Mouse (Mus musculus): ENCODE measurements around the gene Slc45a3.
A peak's percentile ranks its signal among the peaks of the same experiment; 100 is the strongest.

Gene Slc45a3

DNA sequence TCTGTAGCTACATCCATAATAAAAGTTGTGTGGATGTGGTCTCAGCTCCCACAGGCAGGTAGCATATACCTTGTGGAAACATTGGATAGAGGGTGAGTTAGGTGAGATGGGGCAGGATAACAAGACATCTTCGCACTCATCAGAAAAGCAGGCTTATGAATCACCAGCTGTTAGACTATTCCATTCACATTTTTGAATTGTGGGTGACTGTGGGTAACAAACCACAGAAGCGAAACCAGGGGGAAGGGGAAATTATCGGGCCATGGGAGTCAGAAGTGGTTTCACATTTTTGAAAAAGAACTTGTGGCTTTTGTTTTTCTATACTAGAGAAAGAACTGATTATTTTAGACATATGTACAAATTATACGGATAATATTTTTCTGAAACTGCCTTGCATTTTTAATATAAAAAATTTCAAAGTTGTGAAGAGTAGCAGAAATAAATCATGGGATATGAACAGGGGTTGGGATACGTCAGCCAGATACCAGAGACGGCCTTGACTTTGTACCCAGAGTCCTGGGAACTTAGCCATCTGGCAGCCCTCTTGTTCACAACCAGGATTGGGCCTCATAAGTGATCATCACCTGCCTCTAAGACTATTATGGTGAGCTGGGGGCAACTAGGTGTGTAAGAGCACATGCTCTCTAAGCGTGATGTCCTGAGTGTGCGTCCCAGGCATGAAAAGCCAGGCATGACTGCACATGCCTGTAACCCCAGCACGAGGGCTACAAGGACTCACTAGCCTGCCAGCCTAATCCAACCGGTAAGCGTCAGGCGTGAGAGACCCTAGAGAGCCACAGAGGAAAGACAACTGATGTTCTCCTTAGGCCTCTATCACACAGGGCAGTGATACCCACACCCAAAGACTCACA lies 30.6 kb downstream of the Slc45a3 start:
- DNase-seq (ENCODE audit: low read depth, low spot score), result no peak

DNA sequence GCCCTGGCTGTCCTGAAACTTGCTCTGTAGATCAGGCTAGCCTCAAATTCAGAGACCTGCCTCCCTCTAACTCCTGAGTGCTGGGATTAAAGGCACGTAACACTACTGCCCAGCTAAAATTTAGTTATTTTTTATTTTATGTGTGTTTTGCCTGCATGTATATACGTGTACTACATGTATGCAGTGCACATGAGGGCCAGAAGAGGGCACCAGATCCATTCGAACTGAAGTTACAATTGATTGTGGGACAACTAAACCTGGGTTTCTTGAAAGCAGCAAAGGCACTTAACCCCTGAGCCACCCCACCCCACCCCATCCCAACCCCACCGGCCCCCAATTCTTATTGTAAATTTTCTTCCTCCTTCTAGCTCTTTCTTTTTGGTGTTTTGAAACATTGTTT lies 32.3 kb downstream of the Slc45a3 start:
- DNase-seq (ENCODE audit: low read depth, low spot score), result peak; percentile 68

DNA sequence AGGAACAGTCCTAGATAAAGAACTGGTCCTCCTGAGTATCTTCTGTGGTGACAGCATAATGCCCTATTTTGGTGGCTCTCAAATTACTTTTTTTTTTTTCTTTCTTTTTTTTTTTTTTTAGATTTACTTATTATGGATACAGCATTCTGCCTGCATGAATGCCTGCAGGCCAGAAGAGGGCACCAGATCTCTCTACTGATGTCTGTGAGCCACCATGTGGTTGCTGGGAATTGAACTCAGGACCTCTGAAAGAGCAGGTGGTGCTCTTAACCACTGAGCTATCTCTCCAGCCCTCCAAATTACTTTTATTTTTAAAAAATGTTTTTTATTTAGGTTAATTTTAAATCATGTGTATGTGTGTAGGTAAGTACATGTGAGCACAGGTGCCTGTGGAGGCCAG lies 37.7 kb downstream of the Slc45a3 start:
- DNase-seq (ENCODE audit: low read depth, low spot score), result peak; percentile 53

DNA sequence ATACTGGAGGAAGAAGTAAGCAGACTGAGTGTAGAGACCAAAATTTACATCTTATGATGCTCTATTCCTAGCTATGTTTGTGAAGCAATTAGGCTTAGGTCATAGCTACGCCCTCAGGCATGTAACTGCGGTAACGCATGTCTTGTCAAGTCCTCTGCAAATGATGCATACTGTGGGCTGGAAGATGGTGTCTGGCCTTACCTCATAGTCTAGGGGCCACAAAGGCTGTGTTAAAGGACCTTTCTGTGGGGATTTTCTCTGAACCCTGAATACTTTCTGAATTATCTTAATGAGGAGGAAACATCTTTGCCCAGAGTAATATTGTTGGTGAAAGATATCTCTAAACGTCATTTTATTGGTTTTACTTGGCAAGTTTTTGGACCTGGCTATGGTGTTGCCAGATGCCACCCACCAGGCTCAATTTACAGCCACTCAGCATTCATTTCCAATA lies 39.1 kb downstream of the Slc45a3 start:
- no peak for DNase-seq (ENCODE audit: low read depth, low spot score)

DNA sequence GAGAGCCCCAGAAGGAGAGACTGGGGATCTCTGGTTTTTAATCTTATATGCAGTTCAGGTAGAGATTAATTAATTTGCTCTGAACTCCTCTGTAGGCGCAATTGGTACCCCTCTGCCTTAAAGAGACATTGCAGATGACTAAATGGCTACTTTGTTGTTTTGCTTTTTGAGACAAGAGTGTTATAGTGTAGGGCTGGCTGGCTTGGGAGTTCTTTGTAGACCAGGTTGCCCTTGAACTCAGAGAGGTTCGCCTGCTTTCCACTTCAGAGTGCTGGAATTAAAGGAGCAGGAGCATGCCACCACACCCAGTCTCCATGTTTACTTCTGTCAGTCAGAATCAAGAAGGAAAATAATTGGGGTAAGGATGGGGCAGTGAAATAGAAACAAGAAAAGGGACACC lies 40.3 kb downstream of the Slc45a3 start:
- no peak for DNase-seq (ENCODE audit: low read depth, low spot score)

DNA sequence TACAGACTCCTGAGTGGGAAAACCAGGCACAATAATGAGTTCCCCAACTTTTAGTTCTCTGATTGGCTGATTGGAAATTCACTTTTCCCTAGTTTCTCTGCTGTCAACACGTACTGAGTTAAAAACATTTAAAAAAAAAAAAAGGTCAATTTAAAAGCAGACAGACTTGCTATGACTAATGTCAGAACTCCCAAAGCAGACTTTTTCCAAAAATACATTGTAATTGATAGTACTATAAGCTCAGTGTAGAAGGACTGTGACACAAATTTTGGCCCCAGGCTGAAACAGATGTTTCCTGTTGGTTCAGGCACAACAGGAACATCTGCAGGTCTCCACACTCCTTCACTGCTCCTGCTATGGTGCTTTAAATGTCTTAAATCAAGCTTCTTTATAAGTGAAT lies 41.0 kb downstream of the Slc45a3 start:
- no peak for DNase-seq (ENCODE audit: low read depth, low spot score)

DNA sequence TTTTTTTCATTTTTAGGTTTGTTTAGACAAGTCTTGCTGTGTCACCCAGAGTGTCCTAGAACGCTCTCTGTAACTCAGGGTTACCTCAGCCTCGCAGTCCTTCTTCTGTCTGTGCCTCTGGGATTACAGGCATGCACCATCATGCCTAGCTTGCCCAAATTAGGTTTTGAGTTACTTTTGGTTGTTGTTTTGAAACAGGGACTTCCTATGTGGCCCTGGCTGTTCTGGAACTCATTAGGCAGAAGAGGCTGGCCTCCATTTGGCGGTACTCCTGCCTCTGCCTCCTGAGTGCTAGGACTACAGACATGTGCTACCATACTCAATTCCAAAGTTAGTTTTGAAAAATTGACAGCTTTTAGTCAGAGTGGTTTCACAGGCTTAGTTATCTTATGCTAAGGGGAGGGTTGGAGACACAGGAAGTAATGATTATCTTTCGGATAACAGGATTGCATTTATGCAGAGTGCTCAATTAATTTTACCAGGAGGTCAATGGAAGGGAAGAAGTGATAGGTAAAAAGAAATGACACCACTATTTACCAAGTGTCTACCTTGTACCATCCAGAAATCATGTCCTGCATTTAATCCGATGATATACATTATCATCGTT lies 41.9 kb downstream of the Slc45a3 start:
- DNase-seq (ENCODE audit: low read depth, low spot score), result no peak

DNA sequence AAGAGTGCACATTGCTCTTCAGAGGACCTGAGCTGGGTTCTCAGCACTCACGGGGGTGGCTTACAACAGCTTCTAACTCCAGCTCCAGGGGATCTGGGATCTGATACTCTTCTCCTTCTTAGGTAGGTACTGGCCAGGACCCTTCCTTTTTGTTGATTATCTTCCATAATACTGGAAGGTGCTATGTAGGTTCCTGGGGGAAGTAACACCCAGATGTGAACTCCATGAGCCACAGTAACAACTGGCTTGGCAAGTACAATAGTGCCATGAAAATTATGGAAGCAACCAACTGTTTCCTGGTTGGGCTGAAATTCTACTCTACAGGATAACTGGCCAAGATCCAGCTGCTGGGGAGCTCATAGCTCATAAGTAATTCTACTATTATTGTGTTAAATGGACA lies 42.7 kb downstream of the Slc45a3 start:
- no peak for DNase-seq (ENCODE audit: low read depth, low spot score)

DNA sequence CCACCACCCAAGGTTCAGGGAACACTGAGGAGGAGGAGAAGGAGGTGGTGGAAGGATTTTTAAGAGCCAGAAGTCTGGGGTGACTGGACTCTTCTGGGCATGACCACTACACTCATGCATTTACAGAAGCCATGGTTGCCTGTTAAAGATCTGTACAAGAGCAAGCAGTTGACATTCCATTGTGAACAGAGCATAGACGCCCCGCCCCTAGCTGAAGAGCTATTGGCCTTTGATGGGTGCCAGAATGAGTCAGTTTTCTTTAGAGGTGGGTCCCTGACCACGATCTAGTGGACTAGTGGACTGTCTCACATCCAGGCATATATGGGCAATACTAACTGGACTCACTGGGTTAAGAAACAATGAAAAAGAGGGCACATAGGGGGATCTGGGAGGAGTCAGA lies 43.3 kb downstream of the Slc45a3 start:
- DNase-seq (ENCODE audit: low read depth, low spot score), result no peak

DNA sequence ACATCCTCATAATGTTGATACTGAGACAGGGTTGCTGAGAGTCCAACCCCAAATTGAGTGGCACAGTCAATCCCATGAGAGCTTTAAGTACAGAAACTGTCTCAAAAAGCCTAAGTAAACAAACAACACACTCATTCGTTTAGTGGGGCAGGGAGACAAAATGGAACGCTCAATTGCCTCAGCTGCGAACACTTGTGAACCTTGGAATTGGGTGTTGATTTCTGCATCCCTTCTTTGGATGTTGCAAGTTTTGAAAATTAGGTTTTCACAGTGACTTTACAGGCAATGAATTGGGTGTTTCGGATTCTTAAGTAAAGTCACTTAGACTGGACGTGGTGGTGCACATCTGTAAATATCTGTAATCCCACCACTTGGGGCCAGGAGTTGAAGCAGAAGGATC lies 44.0 kb downstream of the Slc45a3 start:
- no peak for DNase-seq (ENCODE audit: low read depth, low spot score)

DNA sequence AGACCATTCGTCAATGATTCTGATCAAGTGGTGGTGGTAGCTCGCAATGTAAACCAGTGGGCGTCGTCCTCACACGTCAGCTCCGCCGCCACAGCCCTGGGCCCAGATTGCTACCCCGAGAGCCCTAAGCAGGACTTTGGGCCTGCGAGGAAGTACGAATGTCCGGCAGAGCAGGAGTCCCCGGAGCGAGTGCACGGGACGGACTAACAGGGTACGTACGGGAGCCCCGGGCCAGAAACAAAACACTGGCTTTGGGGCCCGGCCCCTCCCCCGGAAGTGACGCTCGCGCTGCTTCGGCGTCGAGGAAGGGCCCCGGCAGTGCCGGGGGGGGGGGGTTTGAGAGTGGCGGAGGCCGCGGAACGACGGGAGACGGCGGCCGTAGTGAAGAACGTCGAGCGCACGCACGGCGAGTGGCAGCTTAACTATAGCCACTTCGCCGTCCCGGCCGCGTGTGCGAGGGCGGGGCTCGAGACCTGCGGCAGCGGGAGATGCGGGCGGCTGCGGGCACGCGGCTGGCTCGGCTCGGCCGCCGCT lies 44.6 kb downstream of the Slc45a3 start, which contains the start of gene Elk4:
Elk4 (plus strand) TSS at position 326 of the 534 bp plus-strand sequence.
- DNase-seq (ENCODE audit: low read depth, low spot score), result peak; percentile 87

DNA sequence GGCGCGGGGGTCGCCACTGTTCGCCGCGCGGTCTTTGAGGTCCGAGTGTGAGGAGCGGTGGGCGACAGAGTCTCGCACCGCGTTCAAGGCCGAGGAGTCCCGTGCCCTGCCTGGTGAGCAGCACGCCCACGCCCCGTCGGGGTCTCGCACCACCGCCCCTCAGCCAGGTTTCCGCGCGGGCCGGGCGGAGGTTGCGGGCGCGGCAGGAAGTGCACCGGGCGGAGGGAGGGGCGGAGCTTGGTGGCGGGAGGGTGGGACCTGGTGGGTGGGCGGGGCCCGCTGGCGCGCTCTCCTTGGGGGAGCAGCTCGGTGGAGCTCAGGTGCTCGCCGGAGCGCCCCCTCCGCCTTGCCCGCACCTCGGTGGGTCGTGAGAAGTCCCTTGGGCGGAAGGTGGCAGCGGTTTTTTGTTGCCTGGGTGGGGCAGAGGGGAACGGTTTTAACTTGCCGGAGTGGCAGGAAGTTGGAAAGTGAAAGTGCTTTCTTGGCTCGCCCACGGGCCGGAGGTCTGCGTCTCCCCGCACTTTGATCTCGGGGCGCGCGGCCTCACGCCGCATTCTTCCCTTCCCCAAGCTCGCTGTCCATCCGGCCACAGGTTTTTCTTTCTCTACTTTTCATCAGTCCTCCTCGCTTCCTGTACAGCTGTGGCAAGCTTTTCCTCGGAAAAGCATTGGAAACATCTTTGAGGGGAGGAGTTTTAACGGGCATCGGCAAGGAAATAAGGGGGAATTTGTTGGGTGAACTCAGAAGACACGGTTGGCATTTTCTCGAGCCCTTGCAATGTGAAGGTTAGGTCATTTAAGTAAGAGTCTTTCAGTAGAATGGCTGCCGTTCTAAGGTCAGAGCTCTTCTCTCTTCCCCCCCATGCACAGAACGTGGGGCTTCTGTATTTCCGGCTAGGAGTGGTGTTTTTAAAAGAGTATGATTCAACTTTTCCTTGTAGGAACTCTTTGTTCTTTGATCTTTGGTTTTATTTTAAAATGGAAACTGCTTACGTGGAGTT lies 45.4 kb downstream of the Slc45a3 start:
- peak; percentile 85 for DNase-seq (ENCODE audit: low read depth, low spot score)

DNA sequence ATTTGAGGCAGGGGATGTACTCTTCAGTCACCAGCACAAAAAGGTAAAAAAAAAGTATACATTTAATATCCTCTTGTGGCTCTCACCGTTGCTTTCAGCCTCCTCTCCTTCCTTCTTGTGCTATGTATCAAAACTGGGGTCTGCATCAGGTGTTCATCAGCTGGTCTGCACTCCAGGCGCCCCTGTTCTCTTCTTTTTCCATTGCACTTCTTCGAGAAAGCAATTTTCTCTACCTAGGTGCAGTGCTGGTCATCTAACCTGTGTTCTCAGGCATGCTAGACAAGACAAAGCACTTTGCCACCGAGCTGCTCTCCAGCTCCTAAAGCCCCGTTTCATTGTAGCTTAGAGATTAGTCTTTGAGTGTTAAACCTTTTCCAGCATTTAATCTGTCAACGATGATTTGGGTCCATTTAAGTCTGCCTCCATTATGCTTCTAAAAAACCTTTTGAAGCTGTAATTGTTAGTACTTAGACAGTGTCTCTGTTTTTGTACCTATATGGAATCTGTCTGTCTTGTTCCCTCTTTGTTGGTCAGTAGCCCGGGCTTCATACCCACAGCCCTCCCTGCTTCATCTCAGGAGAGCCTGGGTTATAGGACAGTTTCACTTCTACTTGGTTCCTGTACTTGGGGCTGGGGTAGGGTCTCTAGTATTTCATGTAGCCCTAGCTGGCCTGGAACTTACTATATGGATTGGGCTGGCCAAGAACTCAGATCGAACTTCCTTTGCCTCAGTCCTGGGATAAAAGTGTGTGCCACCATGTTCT lies 46.3 kb downstream of the Slc45a3 start:
- no peak for DNase-seq (ENCODE audit: low read depth, low spot score)

DNA sequence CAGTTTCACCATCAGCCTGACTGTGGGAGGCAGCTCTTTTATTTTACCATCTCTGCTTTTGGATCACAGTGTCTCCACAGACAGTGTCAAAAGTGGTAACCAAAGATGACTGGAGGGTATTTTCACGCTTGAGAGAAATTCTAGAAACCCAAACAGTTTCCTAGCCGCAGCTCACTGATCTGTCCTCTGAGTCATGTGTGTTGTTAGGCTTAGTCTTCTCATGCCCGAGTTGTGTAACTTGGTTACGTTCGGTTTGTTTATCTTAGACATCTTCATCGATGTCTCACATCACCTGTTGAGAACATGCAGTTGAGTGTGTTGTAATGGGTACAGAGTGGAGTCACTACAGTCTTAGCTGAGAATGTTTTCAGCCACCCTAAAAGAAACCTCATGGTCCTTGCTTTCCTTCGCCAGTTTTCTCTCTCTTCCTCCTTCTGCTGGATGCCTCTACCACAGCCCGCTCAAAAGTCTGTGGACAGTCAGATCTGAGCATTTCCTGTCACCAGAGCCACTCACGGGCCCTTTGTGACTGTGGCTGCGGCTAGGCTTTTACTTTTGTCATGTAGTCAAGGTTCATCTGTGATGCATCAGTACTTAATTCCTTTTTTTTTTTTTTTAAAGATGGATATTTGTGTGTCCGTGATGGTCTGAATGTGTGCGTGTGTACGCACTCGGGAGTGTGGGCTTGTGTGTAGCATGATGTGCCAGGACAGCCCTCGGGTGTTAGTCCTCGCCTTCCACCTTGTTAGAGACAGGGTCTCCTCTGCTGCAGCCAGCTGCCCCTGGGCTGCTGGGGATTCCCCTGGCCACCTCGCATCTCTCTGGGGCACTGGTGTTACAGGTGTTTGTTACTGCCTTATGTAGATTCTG lies 48.1 kb downstream of the Slc45a3 start:
- no peak for DNase-seq (ENCODE audit: low read depth, low spot score)

DNA sequence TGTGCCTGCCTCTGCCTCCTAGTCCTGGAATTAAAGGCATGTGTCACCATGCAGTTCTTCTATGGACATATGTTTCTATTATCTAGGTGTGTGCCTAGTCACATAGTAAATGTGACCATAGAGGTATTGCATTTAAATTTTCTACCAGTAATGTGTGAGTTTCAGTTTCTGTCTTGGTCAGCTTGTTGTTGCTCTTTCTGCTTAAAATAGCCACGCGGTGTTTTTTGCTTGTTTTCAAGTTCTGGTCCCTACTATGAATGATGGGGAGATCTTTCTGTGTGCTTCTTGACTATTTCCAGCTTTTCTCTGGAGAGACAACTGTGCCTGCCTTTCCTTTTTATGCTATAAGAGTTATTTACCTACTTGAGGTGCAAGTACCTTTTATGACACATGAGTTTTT lies 49.0 kb downstream of the Slc45a3 start:
- no peak for DNase-seq (ENCODE audit: low read depth, low spot score)

DNA sequence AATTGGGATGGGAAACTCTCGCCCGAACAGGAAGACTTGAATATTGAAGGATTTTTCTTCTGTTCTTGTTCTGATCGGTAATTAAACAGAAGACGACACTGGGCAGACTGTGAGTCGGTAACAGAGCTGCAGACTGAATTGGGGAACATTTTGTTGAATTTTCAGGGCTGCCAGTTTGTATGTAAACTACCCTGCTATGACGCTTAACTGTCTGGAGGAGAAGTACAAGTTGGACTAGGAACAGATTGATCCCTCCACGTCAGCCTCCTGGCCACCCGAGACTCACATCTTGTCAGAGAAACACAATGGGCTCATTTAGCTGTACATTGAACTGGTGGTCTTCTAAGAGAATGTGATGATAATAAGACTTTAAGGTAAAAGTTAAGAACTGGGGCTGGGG lies 50.1 kb downstream of the Slc45a3 start:
- DNase-seq (ENCODE audit: low read depth, low spot score), result no peak

DNA sequence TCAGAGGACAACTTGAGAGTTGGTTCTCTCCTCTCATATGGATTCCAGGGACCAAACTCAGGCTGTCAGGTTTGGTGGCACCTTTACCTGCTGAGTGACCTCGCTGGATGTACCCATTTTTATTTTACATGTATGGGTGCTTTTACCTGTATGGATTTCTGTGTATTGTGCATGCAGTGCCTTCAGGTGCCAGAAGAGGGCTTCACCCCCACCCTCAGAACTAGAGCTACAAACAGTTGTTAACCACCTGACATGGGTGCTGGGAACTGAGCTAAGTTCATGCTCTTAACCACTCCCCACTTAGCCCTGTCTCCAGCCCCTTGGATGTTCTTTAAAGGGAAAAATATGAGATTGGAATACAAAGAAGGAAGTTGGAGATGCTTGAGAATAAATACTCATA lies 52.0 kb downstream of the Slc45a3 start:
- DNase-seq (ENCODE audit: low read depth, low spot score), result peak; percentile 68

DNA sequence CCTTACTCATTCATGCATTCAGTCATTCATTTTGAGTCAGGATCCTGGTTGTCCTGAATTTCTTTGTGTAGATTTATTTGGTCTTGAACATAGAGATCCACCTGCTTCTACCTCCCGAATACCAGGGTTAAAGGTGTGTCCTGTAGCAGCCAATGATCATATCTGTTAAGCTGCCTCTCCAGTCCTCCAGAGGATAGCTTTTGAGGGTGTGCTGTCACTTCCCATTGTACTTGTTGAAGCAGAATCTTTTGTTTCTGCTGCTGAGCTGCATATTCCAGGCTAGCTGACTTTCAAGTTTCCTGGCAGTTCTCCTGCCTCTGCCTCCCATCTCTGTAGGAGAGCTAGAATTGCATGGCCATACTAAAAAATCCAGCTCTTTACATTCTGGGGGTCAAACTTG lies 53.9 kb downstream of the Slc45a3 start:
- peak; percentile 79 for DNase-seq (ENCODE audit: low read depth, low spot score)

DNA sequence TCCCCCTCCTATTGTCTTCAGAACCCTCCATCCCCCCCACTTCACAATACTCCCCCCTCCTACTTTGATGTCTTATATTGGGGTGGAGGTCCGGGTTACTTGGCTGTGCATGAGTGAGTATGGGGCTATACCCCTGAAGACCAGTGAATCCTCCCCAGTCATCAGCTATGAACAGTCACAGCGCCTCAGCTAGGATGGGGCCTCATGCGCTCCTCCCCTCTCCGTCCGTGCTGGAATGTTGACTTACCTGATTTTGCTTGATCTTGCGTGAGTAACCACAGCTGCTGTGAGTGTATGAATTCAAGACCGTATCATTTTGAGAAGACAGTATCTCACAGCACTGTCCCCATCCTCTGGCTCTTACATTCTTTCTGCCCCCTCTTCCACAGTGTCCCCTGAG lies 57.1 kb downstream of the Slc45a3 start:
- DNase-seq (ENCODE audit: low read depth, low spot score), result no peak

DNA sequence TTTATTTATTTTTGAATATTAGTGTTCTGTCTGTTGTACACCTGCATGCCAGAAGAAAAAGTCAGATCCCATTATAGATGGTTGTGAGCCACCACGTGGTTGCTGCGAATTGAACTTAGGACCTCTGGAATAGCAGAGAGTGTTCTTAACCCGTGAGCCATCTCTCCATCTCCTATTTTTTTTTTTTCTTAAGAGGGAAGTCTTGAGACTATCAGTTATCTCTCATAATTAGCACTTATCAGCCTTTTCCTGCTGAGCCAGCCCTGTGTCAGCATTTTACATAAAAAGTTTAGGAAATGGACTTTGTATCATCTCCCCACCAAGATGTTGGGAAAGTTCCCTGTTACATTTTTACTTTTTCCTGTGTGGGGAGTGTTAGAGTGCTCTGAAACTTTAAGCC lies 59.3 kb downstream of the Slc45a3 start:
- DNase-seq (ENCODE audit: low read depth, low spot score), result no peak

All from R1 (cell line).